Mouse (Mus musculus) yolk sac, embryonic 10.5 days (tissue): ENCODE data around the gene Nolc1.

Source experiments
- DNase-seq: peaks from one replicate; pipeline ENCODE4 v3.0.0-alpha.2; 2017; ENCODE audit warnings: low spot score

The Nolc1 gene

GRCm38 (mm10) chr19:46042476-46043011 lies 33.1 kb upstream of the Nolc1 start:
- DNase-seq: peak; percentile 35

DNA sequence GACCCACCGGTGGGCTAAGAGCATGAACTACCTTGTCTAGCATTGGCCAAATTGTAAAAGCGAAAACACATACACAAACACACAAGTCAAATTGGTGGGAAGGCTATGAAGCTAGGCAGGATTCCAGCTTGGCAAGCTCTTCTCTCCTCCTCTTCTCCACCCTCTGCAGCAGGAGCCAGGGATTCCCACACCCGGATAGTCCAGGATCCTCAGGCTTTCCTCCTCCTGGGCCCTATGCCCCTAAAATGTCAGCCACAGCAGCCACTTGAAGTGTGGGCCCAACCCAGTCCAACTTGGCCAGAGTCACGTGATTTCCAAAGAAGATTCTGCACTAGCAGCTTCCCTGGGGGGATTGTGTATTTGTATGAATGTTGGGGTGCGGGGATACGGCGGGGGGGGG lies 32.3 kb upstream of the Nolc1 start:
- no peak for DNase-seq

GRCm38 (mm10) chr19:46044271-46044992 lies 31.2 kb upstream of the Nolc1 start, which contains the start of gene Pprc1:
Pprc1 (plus strand) TSS chr19:46044886.
- peak; percentile 39 for DNase-seq

DNA sequence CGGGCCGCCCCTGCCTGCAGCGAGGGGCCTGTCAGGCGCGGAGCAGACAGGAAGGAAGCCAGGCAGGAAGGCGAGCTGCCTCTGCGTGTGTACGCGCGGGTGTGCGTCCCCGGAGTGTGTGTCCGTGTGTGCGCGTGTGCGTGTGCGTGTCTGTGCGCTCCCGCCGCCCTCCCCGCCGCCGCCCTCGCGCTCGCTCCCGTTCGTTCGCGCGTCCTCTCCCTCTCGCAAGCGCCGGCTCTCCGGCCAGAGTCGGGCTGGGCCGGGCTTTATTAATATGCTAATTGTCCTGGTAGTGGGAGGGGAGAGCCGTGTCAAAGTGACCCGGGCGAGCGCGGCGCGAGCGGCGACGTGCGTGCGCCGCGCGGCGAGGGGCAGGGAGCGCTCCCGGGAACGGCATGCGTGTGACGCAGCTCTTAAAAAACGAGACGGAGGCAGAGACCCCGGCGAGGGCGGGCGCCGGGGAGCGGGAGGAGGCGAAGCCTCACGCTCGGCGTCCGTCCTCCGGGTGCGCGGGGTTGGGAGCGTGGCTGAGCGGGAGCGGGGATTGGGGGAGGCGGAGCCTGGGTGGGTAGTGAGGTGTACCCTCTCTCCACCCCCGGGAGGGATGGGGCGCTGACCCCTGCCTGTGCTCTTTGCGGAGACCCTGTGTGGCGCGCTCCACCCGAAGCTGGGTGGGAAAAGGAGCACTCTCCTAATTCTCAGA lies 30.5 kb upstream of the Nolc1 start, which contains the start of gene Ldb1:
Ldb1 (minus strand) TSS at position 222 of the 703 bp plus-strand sequence.
- DNase-seq: peak; percentile 86

GRCm38 (mm10) chr19:46045696-46046311 lies 29.9 kb upstream of the Nolc1 start:
- DNase-seq: peak; percentile 79

- DNase-seq: no peak
Measured at GRCm38 (mm10) chr19:46046621-46047025, 29.0 kb upstream of the Nolc1 start.

DNA sequence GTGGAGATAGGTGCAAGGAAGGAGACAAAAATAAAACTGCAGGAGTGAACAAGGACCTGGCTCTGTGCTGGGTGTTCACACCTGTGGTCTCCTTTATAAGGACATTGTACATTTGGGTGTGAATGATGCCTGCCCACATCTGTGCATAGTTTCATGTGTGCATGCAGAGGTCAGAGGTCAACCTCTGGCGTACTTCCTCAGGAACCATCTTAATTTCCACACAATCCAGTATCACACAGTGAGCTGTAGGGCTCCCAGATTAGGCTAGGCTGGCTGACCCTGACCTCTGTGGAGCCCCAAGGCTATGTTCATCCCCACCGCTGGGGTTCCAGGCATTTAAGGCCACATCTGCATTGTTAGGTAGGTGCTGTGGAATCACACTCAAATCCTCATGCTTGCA lies 28.2 kb upstream of the Nolc1 start:
- DNase-seq: no peak

GRCm38 (mm10) chr19:46049129-46049528 lies 26.5 kb upstream of the Nolc1 start:
- no peak for DNase-seq

DNA sequence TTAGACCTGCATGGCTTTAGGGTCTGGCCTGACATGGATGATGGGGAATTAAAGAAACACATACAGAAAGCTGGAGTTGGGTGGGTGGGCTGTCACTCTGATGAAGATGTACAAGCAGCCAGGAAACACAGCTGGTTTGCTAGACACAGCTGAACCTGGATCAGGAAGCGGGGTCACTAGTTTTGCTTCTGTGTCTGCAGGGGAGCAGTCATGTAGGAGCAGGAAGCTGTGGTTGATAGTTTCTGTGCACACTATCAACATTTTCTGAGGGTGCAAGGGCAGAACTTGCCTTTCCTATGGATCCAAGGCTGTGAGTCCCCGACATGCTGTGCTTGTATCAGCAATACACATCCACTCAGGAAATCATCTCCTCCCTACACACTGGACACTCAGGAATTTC lies 25.2 kb upstream of the Nolc1 start:
- no peak for DNase-seq

DNA sequence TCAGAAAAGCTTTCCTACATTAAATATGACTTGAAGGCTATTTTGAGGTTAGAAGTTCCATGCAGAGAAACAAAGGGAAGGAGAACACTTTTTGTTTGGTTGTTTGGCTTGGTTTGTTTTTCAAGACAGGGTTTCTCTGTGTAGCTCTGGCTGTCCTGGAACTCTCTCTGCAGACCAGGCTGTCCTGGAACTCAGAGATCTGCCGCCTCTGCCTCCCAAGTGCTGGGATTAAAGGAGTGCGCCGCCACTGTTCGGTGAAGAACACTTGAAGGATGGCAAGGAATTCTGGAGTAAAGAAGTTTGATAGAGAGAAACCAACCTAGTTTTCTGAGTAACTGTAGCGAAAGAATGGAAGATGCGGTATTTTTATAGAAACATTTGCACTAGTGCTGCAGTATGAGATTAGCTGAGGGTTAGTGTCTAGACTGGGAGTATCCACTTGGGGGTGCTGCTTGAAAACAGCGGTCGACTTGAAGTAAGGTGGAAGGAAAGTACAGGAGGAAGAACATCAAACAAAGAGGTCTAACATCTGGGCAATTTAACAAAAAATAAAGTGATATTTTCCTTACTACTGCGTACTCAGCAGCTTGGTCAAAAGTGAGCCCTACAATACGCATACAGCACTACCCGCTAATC lies 19.8 kb upstream of the Nolc1 start:
- no peak for DNase-seq

DNA sequence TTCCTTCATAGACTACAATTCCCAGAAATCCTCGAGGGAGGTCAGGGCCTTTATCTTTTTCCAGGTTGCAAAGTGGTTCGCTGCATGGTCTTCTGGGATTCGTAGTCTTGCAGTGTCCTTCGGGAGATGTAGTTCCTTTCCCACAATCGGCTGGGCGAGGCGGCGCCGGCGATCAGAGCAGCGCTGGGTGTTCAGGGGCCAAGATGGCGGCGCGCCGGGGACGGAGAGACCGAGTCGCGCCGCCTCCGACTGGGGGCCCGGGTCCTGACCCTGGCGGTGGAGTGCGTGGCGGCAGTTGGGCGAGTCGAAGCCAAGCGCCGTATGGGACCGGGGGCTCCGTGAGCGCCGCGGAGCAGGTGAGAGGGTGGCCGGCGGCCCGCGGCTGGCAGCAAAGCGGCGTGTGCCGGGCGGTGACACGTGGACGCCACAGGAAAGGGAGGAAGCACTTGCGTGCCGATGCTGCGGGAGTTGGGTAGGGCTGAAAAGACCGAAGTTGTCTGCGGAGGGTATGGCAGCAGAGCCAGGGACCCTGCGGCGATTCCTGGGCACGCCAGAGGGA lies 19.2 kb upstream of the Nolc1 start:
- peak; percentile 95 for DNase-seq

- peak; percentile 91 for DNase-seq
Measured at GRCm38 (mm10) chr19:46056947-46057607, 18.6 kb upstream of the Nolc1 start.

DNA sequence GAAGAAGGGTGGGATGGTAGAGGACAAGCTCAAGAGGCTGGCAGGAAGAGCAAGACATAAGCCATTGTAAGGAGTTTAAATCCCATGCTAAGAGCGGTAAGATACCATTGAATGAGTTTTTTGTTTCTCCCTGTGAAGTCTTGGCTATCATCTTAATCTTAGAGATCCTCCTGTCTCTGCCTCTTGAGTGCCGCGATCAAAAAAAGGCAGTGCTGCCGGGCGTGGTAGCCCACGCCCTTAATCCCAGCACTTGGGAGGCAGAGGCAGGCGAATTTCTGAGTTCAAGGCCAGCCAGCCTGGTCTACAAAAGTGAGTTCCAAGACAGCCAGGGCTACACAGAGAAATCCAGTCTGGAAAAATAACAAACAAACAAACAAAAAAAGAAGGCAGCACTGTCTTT lies 17.2 kb upstream of the Nolc1 start:
- DNase-seq: no peak

- DNase-seq: no peak
Measured at GRCm38 (mm10) chr19:46060845-46061244, 14.8 kb upstream of the Nolc1 start.

DNA sequence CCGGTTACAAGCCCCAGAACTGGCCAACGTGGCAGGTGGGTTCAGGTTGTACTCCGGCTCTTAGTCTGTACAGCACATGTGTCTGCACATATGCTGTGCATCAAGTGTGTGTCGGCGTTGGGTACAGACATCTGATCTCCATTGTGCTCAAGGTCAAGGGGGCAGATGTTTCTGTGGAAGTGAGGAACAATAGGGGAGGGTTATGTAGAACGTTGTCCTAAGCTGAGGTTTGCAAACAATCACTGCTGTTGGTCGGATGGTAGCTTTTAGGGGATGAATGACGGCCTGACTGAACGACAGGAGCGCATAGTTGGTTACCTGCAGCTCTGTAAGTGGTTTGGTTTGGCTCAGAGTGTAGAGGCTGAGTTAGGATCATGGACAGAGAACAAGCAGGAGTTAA lies 7.6 kb upstream of the Nolc1 start:
- no peak for DNase-seq

- DNase-seq: no peak
Measured at GRCm38 (mm10) chr19:46073285-46073684, 2.4 kb upstream of the Nolc1 start.

- DNase-seq: no peak
Measured at GRCm38 (mm10) chr19:46074266-46074665, 1.4 kb upstream of the Nolc1 start.

- no peak for DNase-seq
Measured at GRCm38 (mm10) chr19:46078535-46078934, 2.9 kb downstream of the Nolc1 start.

DNA sequence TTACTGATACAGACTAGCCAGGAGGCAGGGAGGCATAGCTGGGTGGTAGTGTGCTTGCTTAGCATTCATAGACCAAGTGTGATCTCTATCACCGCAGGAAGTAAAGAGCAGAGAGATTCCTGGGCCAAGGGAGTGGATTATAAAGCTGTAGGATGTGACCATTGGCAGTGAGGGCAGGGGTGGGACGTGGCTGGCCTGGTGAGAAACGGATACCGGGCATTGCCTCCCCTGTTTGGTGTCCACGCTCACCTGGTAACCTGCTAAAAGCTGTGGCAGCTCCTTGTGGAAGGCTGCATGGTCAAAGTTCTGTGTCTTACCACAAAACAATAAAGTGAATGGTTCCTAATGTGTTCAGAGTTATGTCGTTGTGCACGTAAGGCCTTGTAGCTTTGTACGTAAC lies 9.5 kb downstream of the Nolc1 start:
- no peak for DNase-seq

GRCm38 (mm10) chr19:46086337-46086736 lies 10.7 kb downstream of the Nolc1 start:
- no peak for DNase-seq

GRCm38 (mm10) chr19:46087871-46088270 lies 12.2 kb downstream of the Nolc1 start:
- DNase-seq: no peak
